Mouse (Mus musculus) embryonic fibroblast, embryonic 13.5 days (primary cell): ENCODE results near the gene Ripply3. TPM values are rescaled to one million over a fixed set of nuclear protein-coding genes. Genes with fewer than 3 reads are reported as not detected.

ENCODE experiments used
- H3K27ac ChIP-seq: 2 replicates; pipeline ENCODE4 v1.5.1; 2012; ENCODE audit warnings: low read length, control low read depth, inconsistent platforms; ENCODE audit not compliant: insufficient read depth
- H3K4me1 ChIP-seq: 2 replicates; pipeline ENCODE4 v1.6.1; 2011; ENCODE audit warnings: low read length; ENCODE audit not compliant: control insufficient read depth, insufficient read depth
- H3K4me3 ChIP-seq: 2 replicates; pipeline ENCODE4 v1.5.1; 2011; ENCODE audit warnings: mild to moderate bottlenecking, control low read depth, low read length; ENCODE audit not compliant: insufficient read depth
- CTCF ChIP-seq: IDR thresholded peaks from 2 replicates; pipeline ENCODE4 v1.5.1; 2011; ENCODE audit warnings: mild to moderate bottlenecking, control low read depth, low read length, moderate library complexity, borderline replicate concordance; ENCODE audit not compliant: insufficient read depth
- POLR2A ChIP-seq: IDR thresholded peaks from 2 replicates; pipeline ENCODE4 v1.6.1; 2011; ENCODE audit warnings: low read depth, mild to moderate bottlenecking, control low read depth, low read length, moderate library complexity
- polyA plus RNA-seq: library from polyadenylated mRNA; stranded (reverse); fragments of >200 nt; gene quantifications from 2 replicates; pipeline ENCODE4 v1.2.4, GENCODE M21; 2011; ENCODE audit warnings: low read depth; ENCODE audit not compliant: missing spikeins, insufficient read length

The Ripply3 gene
- polyA plus RNA-seq, 1 experiment, result 0.46 TPM

- TF ChIP-seq POLR2A, result peak; percentile 74; the same call in 1 of the 2 replicates
- peak; percentile 82 for TF ChIP-seq CTCF
- Histone ChIP-seq H3K4me1 (no peaks in the 10 kb centered on the region), H3K4me3 (peak within 1 kb of the TSS; percentile 60), H3K27ac (peak within 1 kb of the TSS; percentile 98)
Observed at GRCm38 (mm10) chr16:94313229-94314030, 14.8 kb upstream of the Ripply3 start, which contains the start of gene Hlcs. Gene Hlcs (minus strand): TSS chr16:94313571.

DNA sequence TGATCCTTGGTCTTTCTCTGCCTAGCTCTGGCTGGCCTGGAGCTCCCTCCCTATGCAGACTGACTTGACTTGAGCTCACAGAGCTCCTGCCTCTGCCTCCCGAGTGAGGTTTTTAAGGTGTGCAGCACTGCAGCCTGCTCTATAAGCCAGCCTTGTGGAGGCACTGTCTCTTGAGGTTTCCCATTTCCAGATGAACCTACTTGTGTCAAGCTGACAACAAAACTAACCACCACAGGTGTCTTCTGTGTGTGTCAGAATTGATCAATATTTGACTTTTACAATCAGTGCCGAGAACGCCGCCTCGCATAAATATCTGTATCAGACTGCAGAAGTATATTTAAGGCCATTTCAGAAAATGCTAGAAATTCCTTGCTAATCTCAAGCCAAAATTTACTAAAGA, 13.6 kb upstream of the Ripply3 start:
- H3K4me3 ChIP-seq, result no peak overlapping the region
- H3K4me1 ChIP-seq, result no peaks in the 10 kb centered on the region
- no peak overlapping the region for H3K27ac ChIP-seq
- TF ChIP-seq CTCF, result no peak
- TF ChIP-seq POLR2A, result no peak

DNA sequence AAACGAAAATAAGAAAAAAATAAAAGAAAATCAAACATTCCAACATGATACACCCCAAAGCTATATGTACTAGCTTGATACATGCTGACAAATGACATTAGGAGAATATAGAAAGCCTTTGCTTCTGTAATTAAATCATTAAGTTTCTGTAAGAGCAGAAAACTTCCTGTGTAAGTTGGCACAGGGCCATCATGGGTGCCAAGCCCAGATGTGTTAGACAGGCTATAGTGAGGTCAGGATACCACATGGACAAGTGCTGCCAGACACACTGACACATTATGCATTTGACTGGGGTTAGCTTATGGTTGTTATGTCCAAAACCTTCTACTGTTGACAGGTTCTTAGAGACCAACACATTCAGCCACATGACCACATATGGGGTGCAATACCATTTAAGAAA, 13.0 kb upstream of the Ripply3 start:
- Histone ChIP-seq H3K4me3 (no peak overlapping the region), H3K4me1 (no peaks in the 10 kb centered on the region), H3K27ac (no peak overlapping the region)
- no peak for TF ChIP-seq CTCF
- no peak for TF ChIP-seq POLR2A

GRCm38 (mm10) chr16:94317752-94318151, 10.5 kb upstream of the Ripply3 start:
- TF ChIP-seq POLR2A (no peak), CTCF (no peak)
- Histone ChIP-seq H3K4me3 (no peak overlapping the region), H3K4me1 (no peaks in the 10 kb centered on the region), H3K27ac (no peak overlapping the region)

- Histone ChIP-seq H3K27ac (no peak overlapping the region), H3K4me1 (no peaks in the 10 kb centered on the region), H3K4me3 (no peak overlapping the region)
- no peak for TF ChIP-seq POLR2A
- no peak for TF ChIP-seq CTCF
Observed at GRCm38 (mm10) chr16:94320223-94320622, 8.0 kb upstream of the Ripply3 start.

DNA sequence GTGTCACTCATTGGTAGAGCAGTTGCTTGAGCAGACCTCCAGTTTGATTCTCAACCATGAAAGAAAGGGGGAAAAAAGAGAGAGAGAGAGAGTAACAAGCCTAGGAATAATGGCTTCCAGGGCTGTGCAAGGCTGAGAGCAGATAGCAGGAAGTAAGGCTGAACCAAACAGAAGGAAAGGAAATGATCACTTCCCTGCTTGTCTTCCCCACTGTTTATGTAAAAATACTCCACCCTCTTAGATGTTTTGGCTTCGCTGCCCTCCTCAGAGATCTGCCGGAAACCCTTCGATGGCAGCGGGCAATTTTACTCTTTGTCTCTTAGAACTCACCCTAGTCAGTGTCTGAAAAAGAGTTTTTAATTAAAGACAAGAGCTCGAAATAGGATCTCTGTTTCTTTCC, 4.5 kb upstream of the Ripply3 start:
- H3K4me3 ChIP-seq, result no peak overlapping the region
- H3K27ac ChIP-seq, result no peak overlapping the region
- no peaks in the 10 kb centered on the region for H3K4me1 ChIP-seq
- TF ChIP-seq POLR2A (no peak), CTCF (no peak)

- Histone ChIP-seq H3K27ac (no peak overlapping the region), H3K4me1 (no peaks in the 10 kb centered on the region), H3K4me3 (no peak overlapping the region)
- TF ChIP-seq CTCF (no peak), POLR2A (no peak)
Observed at GRCm38 (mm10) chr16:94326008-94326407, 2.2 kb upstream of the Ripply3 start.

- TF ChIP-seq CTCF (no peak), POLR2A (no peak)
- Histone ChIP-seq H3K27ac (no peak overlapping the region), H3K4me1 (no peaks in the 10 kb centered on the region), H3K4me3 (no peak overlapping the region)
Observed at GRCm38 (mm10) chr16:94328881-94329867, 954 bp downstream of the Ripply3 start.

DNA sequence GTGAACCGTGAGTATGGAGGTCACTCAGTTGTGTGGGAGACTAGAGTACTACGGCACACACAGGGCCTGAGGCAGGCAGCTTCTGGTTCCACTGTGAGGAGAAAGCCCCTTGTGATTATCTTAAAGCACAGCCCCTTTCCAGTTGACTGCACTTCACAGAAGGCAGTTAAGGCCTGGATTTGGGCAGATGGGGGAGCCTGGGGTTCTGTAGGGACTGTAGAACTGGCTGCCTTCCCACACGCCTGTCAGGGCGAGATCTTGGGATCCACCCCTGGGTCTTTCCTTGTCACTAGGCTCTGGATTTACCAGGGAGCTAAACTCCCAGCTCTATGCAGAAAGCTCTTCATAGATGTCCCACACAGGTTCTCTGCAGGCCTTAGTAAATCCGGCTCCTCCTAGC, 2.2 kb downstream of the Ripply3 start:
- H3K27ac ChIP-seq, result no peak overlapping the region
- no peak for TF ChIP-seq CTCF
- no peak for TF ChIP-seq POLR2A
- H3K4me1 ChIP-seq, result no peaks in the 10 kb centered on the region

More for the DNA sequence above, 2.2 kb downstream of the Ripply3 start:
- H3K4me3 ChIP-seq, result no peak overlapping the region
